Mouse (Mus musculus): ENCODE results near the gene Zfp786. TPM values are rescaled to one million over a fixed set of nuclear protein-coding genes. Genes with fewer than 3 reads are reported as not detected.
A peak's percentile ranks its signal among the peaks of the same experiment; 100 is the strongest.

Zfp786 gene
- polyA plus RNA-seq, 1 experiment from 2014 or later, result 7.0 TPM

DNA sequence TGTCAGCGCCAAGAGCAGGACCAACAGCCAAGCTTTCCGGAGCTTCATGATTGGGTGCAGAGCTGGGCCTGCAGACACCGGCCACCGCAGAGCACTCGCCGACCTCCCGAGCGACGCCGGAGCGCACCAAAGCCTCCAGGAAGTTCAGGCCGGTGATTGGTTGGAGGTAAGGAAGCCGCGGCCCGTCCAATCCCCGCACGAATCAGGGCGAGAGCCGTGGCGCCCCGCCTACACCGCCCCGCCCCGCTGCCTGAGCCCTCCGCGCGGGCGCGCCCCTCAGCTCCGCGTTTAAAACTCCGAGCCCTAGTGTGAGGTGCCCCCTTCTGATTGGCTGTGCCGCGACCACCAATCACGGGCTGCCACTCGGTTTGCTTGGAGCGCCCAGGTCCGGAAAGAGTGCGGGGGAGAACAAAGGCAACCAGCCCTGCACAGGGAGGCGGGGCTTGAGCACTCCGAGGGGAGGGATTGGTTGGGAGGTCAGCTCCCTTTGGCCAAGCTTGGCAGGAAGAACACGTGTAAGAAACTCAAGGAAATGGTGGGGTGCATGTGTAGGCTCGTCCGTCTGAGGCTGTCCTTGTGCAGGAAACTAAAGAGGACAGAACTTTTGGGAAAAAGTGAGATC, 17.3 kb downstream of the Zfp786 start, which contains the start of gene Pdia4:
TSS of gene Pdia4 (minus strand) at position 174 of the 622 bp plus-strand sequence.
- H3K27me3 ChIP-seq (ENCODE audit: control insufficient read depth, insufficient read depth, low read length), result no peaks in the 10 kb centered on the region
- under 1% methylated on average over 39 of the region's 44 CpGs for WGBS
- H3K36me3 ChIP-seq (ENCODE audit: control insufficient read depth, insufficient read depth, low read length), result no peaks in the 10 kb centered on the region
- peak within 1 kb of the TSS; percentile 95 for H3K9ac ChIP-seq (ENCODE audit: low read length)
- ATAC-seq (ENCODE audit: low FRiP score), result peak; percentile 100
- H3K4me3 ChIP-seq (ENCODE audit: low read depth, low read length), result peak within 1 kb of the TSS; percentile 73
- peak within 1 kb of the TSS; percentile 60 for H3K4me2 ChIP-seq
- peak; percentile 99 for DNase-seq (ENCODE audit: low spot score, missing footprints)
- no peaks in the 10 kb centered on the region for H3K9me3 ChIP-seq (ENCODE audit: control insufficient read depth, low read length)
- peak within 1 kb of the TSS; percentile 84 for H3K27ac ChIP-seq (ENCODE audit: low read depth, low read length)
- H3K4me1 ChIP-seq (ENCODE audit: control insufficient read depth, insufficient read depth, low read length), result peaks cover 16% of the 10 kb centered on the region

DNA sequence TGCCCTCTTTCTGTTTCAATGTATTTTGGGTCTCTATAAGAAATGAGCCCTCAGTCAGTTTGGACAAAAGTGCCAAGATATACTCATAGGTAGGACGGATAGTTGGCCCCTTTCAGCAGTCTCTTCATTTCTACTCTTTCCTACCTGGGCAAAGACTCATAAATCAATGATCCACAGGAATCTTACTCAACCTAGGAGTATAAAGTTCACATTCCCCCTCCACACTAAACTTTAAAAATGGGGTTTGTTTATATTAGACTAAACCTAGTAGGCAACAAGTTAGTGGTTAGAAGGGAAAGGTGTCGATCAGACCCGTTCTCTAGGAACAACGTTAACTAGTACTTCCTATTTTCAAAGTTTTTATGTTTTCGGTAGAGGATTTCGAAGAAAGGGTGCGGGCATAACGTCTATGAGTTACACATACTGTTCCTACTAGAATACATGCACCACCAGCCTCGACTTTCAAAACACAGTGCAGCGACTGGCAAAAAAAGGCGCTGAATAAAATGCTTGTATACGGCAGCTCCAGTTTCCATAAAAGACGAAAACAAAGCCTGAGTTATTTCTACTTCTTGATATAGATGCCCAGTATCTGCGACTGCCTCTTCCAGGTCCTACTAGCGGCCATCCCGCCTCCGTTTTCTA, 18.3 kb downstream of the Zfp786 start:
- Histone ChIP-seq H3K4me2 (peak overlapping the region; percentile 60), H3K4me1 (ENCODE audit: control insufficient read depth, insufficient read depth, low read length) (peaks cover 16% of the 10 kb centered on the region), H3K9me3 (ENCODE audit: control insufficient read depth, low read length) (no peaks in the 10 kb centered on the region), H3K27me3 (ENCODE audit: control insufficient read depth, insufficient read depth, low read length) (no peaks in the 10 kb centered on the region), H3K27ac (ENCODE audit: low read depth, low read length) (peak overlapping the region; percentile 84), H3K36me3 (ENCODE audit: control insufficient read depth, insufficient read depth, low read length) (peaks cover 2% of the 10 kb centered on the region; the same call in 1 of the 2 replicates), H3K9ac (ENCODE audit: low read length) (peak overlapping the region; percentile 95), H3K4me3 (ENCODE audit: low read depth, low read length) (peak overlapping the region; percentile 73)
- DNase-seq (ENCODE audit: low spot score, missing footprints), result peak; percentile 89
- ATAC-seq (ENCODE audit: low FRiP score), result no peak
- under 1% methylated on average over 17 of the region's 17 CpGs for WGBS

DNA sequence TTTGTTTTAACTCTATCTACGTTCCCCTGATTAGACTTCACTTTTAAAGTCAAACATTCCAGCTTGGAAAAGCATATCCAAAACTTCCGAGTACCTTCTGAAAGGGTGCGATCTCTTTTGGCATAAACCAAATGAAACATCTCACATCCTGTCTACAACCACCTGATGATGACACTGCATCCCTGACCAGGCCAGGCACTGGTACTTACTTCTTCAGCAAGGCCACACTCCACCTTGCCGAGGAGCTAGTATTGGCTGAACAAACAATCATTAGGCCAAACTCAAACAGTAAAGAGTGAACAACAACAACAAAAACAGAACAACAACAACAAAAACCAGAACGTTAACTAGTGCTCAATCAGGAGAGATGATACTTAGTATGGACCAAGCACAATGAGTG, 19.3 kb downstream of the Zfp786 start:
- Histone ChIP-seq H3K36me3 (ENCODE audit: control insufficient read depth, insufficient read depth, low read length) (peaks cover 8% of the 10 kb centered on the region; the same call in 1 of the 2 replicates), H3K27me3 (ENCODE audit: control insufficient read depth, insufficient read depth, low read length) (no peaks in the 10 kb centered on the region), H3K27ac (ENCODE audit: low read depth, low read length) (no peak overlapping the region), H3K4me2 (peak overlapping the region; percentile 60), H3K9me3 (ENCODE audit: control insufficient read depth, low read length) (no peaks in the 10 kb centered on the region), H3K9ac (ENCODE audit: low read length) (peak overlapping the region; percentile 95), H3K4me1 (ENCODE audit: control insufficient read depth, insufficient read depth, low read length) (peaks cover 16% of the 10 kb centered on the region), H3K4me3 (ENCODE audit: low read depth, low read length) (peak overlapping the region; percentile 73)
- DNase-seq (ENCODE audit: low spot score, missing footprints), result no peak
- WGBS, result 74% methylated on average over 5 of the region's 5 CpGs
- ATAC-seq (ENCODE audit: low FRiP score), result no peak

DNA sequence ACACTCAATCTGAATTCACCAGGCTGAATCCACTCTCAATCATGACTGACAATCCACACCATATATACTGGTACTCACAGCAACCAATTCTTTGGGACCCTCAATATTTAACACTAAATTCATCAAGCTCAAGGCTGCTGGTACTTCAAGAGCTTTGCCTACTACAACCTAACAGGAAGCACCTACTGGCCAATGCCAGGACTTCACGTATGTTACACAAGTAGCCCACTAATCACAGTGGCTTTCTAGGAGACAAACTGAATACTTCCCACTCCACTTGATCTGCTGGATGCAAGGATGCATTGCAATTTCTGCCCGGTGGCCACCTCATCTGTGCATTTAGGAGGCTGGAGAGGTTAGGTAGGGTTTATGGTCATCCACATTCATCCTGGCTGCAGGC, 20.5 kb downstream of the Zfp786 start:
- Histone ChIP-seq H3K27me3 (ENCODE audit: control insufficient read depth, insufficient read depth, low read length) (no peaks in the 10 kb centered on the region), H3K36me3 (ENCODE audit: control insufficient read depth, insufficient read depth, low read length) (peaks cover 16% of the 10 kb centered on the region; the same call in 1 of the 2 replicates), H3K4me2 (no peak overlapping the region), H3K9me3 (ENCODE audit: control insufficient read depth, low read length) (no peaks in the 10 kb centered on the region), H3K4me1 (ENCODE audit: control insufficient read depth, insufficient read depth, low read length) (peaks cover 16% of the 10 kb centered on the region), H3K9ac (ENCODE audit: low read length) (no peak overlapping the region), H3K4me3 (ENCODE audit: low read depth, low read length) (no peak overlapping the region), H3K27ac (ENCODE audit: low read depth, low read length) (no peak overlapping the region)
- DNase-seq (ENCODE audit: low spot score, missing footprints) (no peak), ATAC-seq (ENCODE audit: low FRiP score) (no peak)
- WGBS, result 82% methylated on average over 2 of the region's 2 CpGs

DNA sequence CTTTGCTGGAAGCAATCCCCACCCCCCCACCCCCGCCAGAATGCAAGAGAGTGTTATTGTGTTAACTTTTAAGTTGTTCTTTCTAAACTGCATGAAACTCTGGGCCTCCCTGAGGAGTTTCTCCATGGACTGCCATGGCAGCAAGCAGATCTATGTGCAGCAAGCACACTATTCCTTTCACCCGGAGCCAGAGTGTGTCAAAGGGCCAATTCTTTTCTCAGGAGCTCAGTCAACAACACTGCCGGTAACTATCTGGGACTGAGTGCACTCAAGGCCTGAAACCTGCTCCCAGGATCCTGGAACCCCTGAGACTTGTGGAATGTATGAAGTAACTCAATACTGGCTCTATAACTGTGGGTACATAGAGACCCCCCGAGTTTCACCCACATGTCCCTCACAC, 21.6 kb downstream of the Zfp786 start:
- 86% methylated on average over 4 of the region's 4 CpGs for WGBS

DNA sequence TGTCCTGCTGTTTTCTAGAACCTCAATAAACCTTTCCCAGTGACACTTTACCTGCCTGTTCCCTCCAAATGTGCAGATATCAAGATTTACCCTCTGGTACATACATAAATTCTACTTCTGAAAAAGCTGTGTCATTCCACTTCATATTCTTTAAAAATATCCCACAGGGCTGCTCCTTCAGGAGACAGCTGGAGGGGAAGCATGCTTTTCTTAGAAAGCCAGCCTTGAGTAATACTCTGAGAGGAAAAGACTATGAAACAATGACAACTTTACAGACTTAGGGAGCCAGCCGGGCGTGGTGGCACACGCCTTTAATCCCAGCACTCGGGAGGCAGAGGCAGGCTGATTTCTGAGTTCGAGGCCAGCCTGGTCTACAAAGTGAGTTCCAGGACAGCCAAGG, 22.1 kb downstream of the Zfp786 start:
- DNase-seq (ENCODE audit: low spot score, missing footprints), result no peak
- Histone ChIP-seq H3K27ac (ENCODE audit: low read depth, low read length) (no peak overlapping the region), H3K4me2 (no peak overlapping the region), H3K27me3 (ENCODE audit: control insufficient read depth, insufficient read depth, low read length) (no peaks in the 10 kb centered on the region), H3K4me3 (ENCODE audit: low read depth, low read length) (no peak overlapping the region), H3K4me1 (ENCODE audit: control insufficient read depth, insufficient read depth, low read length) (peaks cover 14% of the 10 kb centered on the region), H3K36me3 (ENCODE audit: control insufficient read depth, insufficient read depth, low read length) (peaks cover 26% of the 10 kb centered on the region), H3K9ac (ENCODE audit: low read length) (no peak overlapping the region), H3K9me3 (ENCODE audit: control insufficient read depth, low read length) (no peaks in the 10 kb centered on the region)
- 92% methylated on average over 5 of the region's 5 CpGs for WGBS
- no peak for ATAC-seq (ENCODE audit: low FRiP score)

More for the DNA sequence above, 21.6 kb downstream of the Zfp786 start:
- H3K4me1 ChIP-seq (ENCODE audit: control insufficient read depth, insufficient read depth, low read length), result peaks cover 16% of the 10 kb centered on the region
- DNase-seq (ENCODE audit: low spot score, missing footprints) (no peak), ATAC-seq (ENCODE audit: low FRiP score) (no peak)
- no peaks in the 10 kb centered on the region for H3K9me3 ChIP-seq (ENCODE audit: control insufficient read depth, low read length)
- no peak overlapping the region for H3K9ac ChIP-seq (ENCODE audit: low read length)
- no peak overlapping the region for H3K4me2 ChIP-seq
- no peaks in the 10 kb centered on the region for H3K27me3 ChIP-seq (ENCODE audit: control insufficient read depth, insufficient read depth, low read length)
- no peak overlapping the region for H3K4me3 ChIP-seq (ENCODE audit: low read depth, low read length)
- H3K36me3 ChIP-seq (ENCODE audit: control insufficient read depth, insufficient read depth, low read length), result peaks cover 21% of the 10 kb centered on the region; the same call in 1 of the 2 replicates
- H3K27ac ChIP-seq (ENCODE audit: low read depth, low read length), result no peak overlapping the region

DNA sequence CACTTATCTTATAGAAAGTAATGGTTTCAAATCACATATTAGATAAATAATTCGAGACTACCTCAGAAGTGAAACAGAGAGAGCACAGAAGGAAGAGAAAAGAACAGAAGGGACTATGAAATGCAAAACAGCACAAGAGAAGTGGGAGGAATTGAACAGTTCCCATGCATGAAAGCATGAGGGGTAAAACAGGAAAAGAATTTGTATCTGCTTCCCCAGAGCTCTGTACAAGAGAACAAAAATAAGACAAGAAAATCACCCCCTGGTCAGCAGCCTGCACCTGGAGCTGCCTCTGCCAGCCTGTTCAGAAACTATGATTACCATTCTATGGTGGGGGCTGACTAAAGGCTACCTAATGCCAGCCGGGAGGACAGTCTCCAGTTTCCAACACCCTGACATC, 23.2 kb downstream of the Zfp786 start:
- WGBS, result 90% methylated on average over 2 of the region's 2 CpGs
- ATAC-seq (ENCODE audit: low FRiP score), result no peak
- H3K36me3 ChIP-seq (ENCODE audit: control insufficient read depth, insufficient read depth, low read length), result peaks cover 34% of the 10 kb centered on the region

DNA sequence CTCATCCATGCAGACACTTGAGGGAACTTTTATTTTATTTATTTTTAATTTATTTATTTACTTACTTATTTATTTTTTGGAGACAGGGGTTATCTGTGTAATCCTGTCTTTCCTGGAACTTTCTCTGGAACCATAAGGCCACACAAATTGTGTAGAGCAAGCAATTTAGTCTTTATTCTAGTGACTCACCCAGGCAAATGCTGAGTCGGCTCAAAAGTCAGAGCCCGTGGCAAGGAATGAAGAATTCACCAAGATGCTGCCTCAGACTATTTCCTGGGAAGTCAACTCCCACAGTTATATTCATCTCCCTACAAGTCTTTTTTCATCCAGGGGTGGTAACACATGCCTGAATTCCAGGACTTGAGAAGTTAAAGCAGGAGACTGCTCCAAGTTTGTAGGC, 25.1 kb downstream of the Zfp786 start:
- ATAC-seq (ENCODE audit: low FRiP score), result no peak

More for the DNA sequence above, 23.2 kb downstream of the Zfp786 start:
- Histone ChIP-seq H3K4me3 (ENCODE audit: low read depth, low read length) (no peak overlapping the region), H3K4me1 (ENCODE audit: control insufficient read depth, insufficient read depth, low read length) (peaks cover 14% of the 10 kb centered on the region), H3K9ac (ENCODE audit: low read length) (no peak overlapping the region), H3K9me3 (ENCODE audit: control insufficient read depth, low read length) (no peaks in the 10 kb centered on the region), H3K4me2 (no peak overlapping the region), H3K27me3 (ENCODE audit: control insufficient read depth, insufficient read depth, low read length) (no peaks in the 10 kb centered on the region), H3K27ac (ENCODE audit: low read depth, low read length) (no peak overlapping the region)
- no peak for DNase-seq (ENCODE audit: low spot score, missing footprints)

DNA sequence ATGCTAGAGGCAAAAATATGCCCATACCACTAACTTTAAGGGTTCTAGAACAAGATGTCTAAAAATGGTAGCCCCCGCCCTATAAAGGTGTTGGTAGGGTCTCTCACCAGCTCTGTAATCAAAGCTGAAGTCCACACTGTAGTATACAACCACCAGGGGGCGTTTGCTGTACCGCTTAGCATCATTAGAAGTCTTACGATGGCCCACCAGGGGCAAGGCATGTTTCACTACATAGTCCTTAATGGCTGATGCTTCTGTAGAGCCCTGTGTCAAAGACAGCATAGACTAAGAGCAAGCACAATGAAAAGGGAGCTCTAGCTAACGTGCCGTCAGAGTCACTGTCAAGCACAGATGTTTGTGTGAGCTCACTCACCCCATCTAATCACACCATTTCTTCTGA, 31.6 kb downstream of the Zfp786 start:
- Histone ChIP-seq H3K4me1 (ENCODE audit: control insufficient read depth, insufficient read depth, low read length) (no peaks in the 10 kb centered on the region), H3K4me3 (ENCODE audit: low read depth, low read length) (no peak overlapping the region), H3K4me2 (no peak overlapping the region), H3K9me3 (ENCODE audit: control insufficient read depth, low read length) (no peaks in the 10 kb centered on the region), H3K27ac (ENCODE audit: low read depth, low read length) (no peak overlapping the region), H3K27me3 (ENCODE audit: control insufficient read depth, insufficient read depth, low read length) (no peaks in the 10 kb centered on the region), H3K36me3 (ENCODE audit: control insufficient read depth, insufficient read depth, low read length) (peaks cover 55% of the 10 kb centered on the region), H3K9ac (ENCODE audit: low read length) (no peak overlapping the region)
- DNase-seq (ENCODE audit: low spot score, missing footprints) (peak; percentile 91), ATAC-seq (ENCODE audit: low FRiP score) (peak; percentile 63)
- 61% methylated on average over 6 of the region's 6 CpGs for WGBS

More for the DNA sequence above, 25.1 kb downstream of the Zfp786 start:
- WGBS, result 92% methylated on average over 2 of the region's 2 CpGs
- no peak for DNase-seq (ENCODE audit: low spot score, missing footprints)
- Histone ChIP-seq H3K27ac (ENCODE audit: low read depth, low read length) (no peak overlapping the region), H3K9me3 (ENCODE audit: control insufficient read depth, low read length) (no peaks in the 10 kb centered on the region), H3K9ac (ENCODE audit: low read length) (no peak overlapping the region), H3K27me3 (ENCODE audit: control insufficient read depth, insufficient read depth, low read length) (no peaks in the 10 kb centered on the region), H3K36me3 (ENCODE audit: control insufficient read depth, insufficient read depth, low read length) (peaks cover 37% of the 10 kb centered on the region), H3K4me3 (ENCODE audit: low read depth, low read length) (no peak overlapping the region), H3K4me1 (ENCODE audit: control insufficient read depth, insufficient read depth, low read length) (no peaks in the 10 kb centered on the region; the same call in 1 of the 2 replicates), H3K4me2 (no peak overlapping the region)

Measured in midbrain, embryonic 11.5 days (tissue).